Mouse (Mus musculus) ES-E14 (cell line): ENCODE measurements around the gene She. TPM values are rescaled to one million over a fixed set of nuclear protein-coding genes. Genes with fewer than 3 reads are reported as not detected.

Experiments used
- DNase-seq: peaks from one replicate; pipeline ENCODE4 v3.0.0-alpha.2; 2013; ENCODE audit warnings: low read depth, low spot score
- H3K27ac ChIP-seq: 2 replicates; pipeline ENCODE4 v1.5.1; 2012; ENCODE audit warnings: low read depth, mild to moderate bottlenecking, low read length, moderate library complexity, mixed read lengths; ENCODE audit not compliant: poor library complexity, insufficient read depth, severe bottlenecking
- H3K36me3 ChIP-seq: 2 replicates; pipeline ENCODE4 v1.6.1; 2012; ENCODE audit warnings: mild to moderate bottlenecking, low read length, moderate library complexity, mixed read lengths; ENCODE audit not compliant: control insufficient read depth, poor library complexity, insufficient read depth, severe bottlenecking
- H3K4me1 ChIP-seq, 2 experiments: fragments of 150-350 bp in 1 of 2; sonication (generic) in 1 of 2; 2 replicates each; pipeline ENCODE4 v1.6.1; 2012; ENCODE audit warnings: low read length in 2 of 2, mild to moderate bottlenecking in 1 of 2, mixed read lengths in 1 of 2; ENCODE audit not compliant: control insufficient read depth in 2 of 2, insufficient read depth in 2 of 2, poor library complexity in 1 of 2
- H3K4me3 ChIP-seq, 2 experiments: fragments of 150-350 bp in 1 of 2; sonication (generic) in 1 of 2; 2 replicates each; pipeline ENCODE4 v1.5.1; 2012; ENCODE audit warnings: low read length in 2 of 2, low read depth in 1 of 2, mild to moderate bottlenecking in 1 of 2, mixed read lengths in 1 of 2; ENCODE audit not compliant: insufficient read depth in 1 of 2, poor library complexity in 1 of 2, severe bottlenecking in 1 of 2
- H3K9ac ChIP-seq: 2 replicates; pipeline ENCODE4 v1.6.1; 2012; ENCODE audit warnings: low read depth, mild to moderate bottlenecking, low read length, mixed read lengths; ENCODE audit not compliant: poor library complexity, insufficient read depth, severe bottlenecking
- H3K9me3 ChIP-seq: fragments of 150-350 bp; sonication (generic); 2 replicates; pipeline ENCODE4 v1.6.1; 2012; ENCODE audit warnings: low read depth, mild to moderate bottlenecking, low read length; ENCODE audit not compliant: control insufficient read depth, insufficient read depth
- CHD2 ChIP-seq: IDR thresholded peaks from 2 replicates; pipeline ENCODE4 v1.6.1; 2014; ENCODE audit warnings: mild to moderate bottlenecking, low read depth, low read length, inconsistent platforms
- HCFC1 ChIP-seq: IDR thresholded peaks from 2 replicates; pipeline ENCODE4 v1.6.1; 2012; ENCODE audit warnings: low read length, inconsistent platforms, borderline replicate concordance; ENCODE audit not compliant: insufficient read depth
- MAFK ChIP-seq: IDR thresholded peaks from 2 replicates; pipeline ENCODE4 v1.6.1; 2014; ENCODE audit warnings: mild to moderate bottlenecking, low read depth, low read length, inconsistent platforms; ENCODE audit not compliant: insufficient read depth
- ZC3H11A ChIP-seq: IDR thresholded peaks from 2 replicates; pipeline ENCODE4 v1.6.1; 2012; ENCODE audit warnings: low read depth, mild to moderate bottlenecking, inconsistent platforms, low read length, borderline replicate concordance
- ZNF384 ChIP-seq: IDR thresholded peaks from 2 replicates; pipeline ENCODE4 v1.6.1; 2012; ENCODE audit warnings: low read depth, low read length, inconsistent platforms
- in situ Hi-C, 2 experiments: fragments of 600-800 bp; cut with MboI; formaldehyde crosslinking; loops; one replicate each; pipeline ENCODE4 v1.15.1; 2025; ENCODE audit warnings: low sequenced_read_pairs in 2 of 2, inconsistent platforms in 1 of 2; ENCODE audit not compliant: unreplicated experiment in 2 of 2
- total RNA-seq: library from RNA; depleted of rRNA; stranded (reverse); fragments of 300-350 nt; gene quantifications from 2 replicates; pipeline ENCODE4 v1.2.3, GENCODE M21; 2012

Gene She
- total RNA-seq, 1 experiment: 2.6 TPM

DNA sequence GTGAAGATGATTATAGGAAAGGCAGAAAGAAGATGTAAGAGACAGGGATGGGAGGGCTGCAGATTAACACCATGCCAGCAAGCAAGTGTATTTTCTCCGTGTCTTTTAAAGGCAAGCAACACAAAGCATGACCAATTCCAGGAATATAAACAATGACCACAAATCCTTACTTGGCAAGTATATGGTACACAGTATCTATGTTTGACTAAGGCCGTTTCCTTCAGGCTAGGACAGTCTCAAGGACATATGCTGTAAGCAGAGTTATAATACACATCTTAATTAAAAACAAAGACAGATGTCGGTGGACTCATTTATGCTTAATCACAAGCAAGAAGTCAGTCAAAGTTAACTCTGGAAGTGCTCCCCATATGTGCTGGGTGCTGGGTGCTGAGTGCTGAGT lies 12.6 kb upstream of the She start:
- in situ Hi-C loops: no loop called here
- no peak for TF ChIP-seq ZC3H11A

DNA sequence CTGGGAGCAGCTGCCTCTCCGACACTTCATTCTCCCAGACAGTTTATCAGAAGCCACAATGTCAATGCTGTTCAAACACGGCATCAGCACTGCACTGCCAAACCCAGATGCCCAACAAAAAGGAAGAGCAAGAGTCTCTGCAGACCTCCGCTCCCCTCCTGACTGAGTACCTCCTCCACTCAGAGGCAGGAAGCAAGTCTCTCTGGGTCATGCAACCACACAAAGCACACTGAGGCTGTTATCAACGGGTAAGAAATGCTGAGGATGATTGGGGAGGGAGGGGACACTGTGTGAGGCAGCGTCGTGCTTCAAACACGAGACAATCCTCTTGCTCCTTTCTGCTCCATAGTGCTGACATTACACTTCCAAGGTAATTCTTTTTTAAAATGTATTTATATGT lies 11.3 kb upstream of the She start:
- no peak overlapping the region for H3K4me3 ChIP-seq
- no peak for TF ChIP-seq ZNF384
- in situ Hi-C loops: no loop called here

More for the DNA sequence above, 12.6 kb upstream of the She start:
- H3K9me3 ChIP-seq: no peaks in the 10 kb centered on the region
- peaks cover 3 to 13% of the 10 kb centered on the region in 2 experiments; a peak in 2 of 4 replicates for H3K4me1 ChIP-seq
- H3K9ac ChIP-seq: no peak overlapping the region
- H3K4me3 ChIP-seq: no peak overlapping the region
- no peaks in the 10 kb centered on the region for H3K36me3 ChIP-seq
- H3K27ac ChIP-seq: no peak overlapping the region
- DNase-seq: no peak

DNA sequence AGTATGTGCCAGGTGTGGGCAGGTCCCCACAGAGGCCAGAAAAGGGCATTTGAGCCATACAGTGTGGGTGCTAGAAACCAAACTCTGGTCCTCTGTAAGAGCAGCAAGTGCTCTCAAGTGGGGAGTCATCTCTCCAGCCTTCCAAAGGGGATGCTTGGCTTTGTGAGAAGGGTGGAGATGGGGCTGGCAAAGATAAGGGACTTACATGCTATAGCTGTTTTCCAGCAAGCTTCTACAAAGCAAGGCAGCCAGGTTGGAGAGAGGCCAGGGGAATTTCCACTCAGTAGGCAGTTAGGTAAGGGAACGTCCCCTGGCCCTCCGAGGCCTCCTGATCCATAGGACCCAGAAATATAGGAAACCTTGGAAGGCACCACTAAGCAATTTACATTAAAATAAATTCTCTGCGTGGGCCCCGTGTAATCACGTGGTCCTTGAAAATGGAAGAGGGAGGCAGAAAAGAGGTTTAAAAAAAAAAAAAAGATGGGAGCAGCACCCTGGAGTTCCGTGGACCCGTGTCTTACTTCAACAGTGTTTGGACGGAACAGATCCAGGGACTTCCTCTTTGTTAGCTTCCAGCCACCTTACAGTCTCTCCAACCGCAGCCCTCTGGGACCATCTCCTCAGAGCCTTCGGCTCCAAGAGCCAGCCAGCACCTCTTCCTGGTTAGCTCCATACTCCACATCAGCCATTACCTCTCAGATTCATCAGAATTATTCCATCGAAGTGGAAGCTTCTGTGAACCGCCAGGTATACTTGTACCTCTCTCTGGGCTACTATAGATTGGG lies 10.7 kb upstream of the She start:
- in situ Hi-C loops: no loop called here
- Histone ChIP-seq H3K9ac (no peak overlapping the region), H3K27ac (no peak overlapping the region), H3K4me3 (no peak overlapping the region), H3K36me3 (no peaks in the 10 kb centered on the region; the same call in 1 of the 2 replicates), H3K4me1 (peaks cover 3 to 15% of the 10 kb centered on the region in 2 experiments; a peak in 2 of 4 replicates), H3K9me3 (no peaks in the 10 kb centered on the region)
- TF ChIP-seq HCFC1 (no peak), ZNF384 (no peak)
- DNase-seq: no peak

More for the DNA sequence above, 11.3 kb upstream of the She start:
- H3K9me3 ChIP-seq: no peaks in the 10 kb centered on the region
- H3K4me1 ChIP-seq: peaks cover 3 to 13% of the 10 kb centered on the region in 2 experiments; a peak in 2 of 4 replicates
- H3K36me3 ChIP-seq: no peaks in the 10 kb centered on the region
- DNase-seq: no peak
- no peak overlapping the region for H3K27ac ChIP-seq
- no peak overlapping the region for H3K9ac ChIP-seq

DNA sequence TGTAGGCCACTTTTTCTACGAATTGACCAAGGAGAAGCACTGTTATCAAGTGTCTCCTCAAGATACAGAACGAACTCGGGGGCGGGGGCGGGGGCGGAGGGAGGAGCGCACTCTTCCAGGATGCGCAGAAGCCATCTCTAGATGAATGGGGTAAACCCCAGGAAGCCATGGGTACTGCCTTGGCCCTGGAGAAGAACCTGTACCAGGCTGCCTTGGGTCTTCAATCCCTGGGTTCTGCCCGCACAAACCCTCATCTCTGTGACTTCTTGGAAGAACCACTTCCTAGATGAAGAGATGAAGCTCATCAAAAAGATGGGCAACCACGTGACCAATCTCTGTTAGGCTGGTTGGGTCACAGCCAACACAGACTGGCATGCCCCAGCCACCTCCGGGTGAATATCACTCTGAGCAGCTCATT lies 10.1 kb upstream of the She start:
- DNase-seq: no peak

DNA sequence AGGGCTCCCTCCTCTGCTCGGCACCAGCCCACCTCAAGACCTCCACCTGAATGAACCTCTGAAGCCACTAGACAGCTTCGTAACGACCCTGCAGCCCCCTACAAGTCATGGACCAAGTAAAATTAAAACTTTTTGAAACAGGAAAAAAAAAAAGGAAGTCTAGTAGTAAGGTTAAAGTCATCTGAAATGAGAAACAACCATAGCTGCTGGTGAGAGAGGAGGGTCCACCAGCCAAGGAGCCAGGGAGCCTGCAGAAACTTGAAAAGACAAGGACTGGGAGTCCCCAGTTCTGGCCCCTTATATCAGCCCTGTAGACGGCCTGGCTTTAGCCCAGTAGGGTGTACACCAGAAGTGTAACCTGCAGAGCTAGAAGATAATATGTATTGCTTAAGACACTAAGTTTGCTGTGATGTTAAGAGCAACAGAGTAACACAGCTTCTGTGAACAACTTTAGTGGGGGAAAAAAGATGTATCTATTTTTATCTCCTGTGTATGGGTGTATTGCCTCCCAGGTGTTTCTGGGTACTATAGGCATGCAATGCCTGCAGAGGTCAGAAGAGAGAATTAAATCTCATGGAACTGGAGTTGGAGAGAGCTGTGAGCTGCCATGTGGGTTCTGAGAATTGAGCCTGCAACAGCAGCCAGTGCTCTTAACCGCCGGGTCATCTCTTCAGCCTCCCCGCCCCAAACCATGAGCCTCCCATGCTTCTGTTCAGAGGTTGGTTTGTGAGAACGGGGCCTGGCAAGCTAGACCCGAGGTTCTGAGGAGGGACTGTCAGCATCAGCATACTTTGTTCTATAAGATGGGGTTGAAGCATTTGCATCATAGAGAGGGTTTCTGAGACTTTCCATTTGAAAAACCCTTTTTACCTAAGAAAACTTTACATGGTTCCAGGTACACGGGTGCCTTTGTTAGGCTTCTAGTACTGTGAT lies 9.4 kb upstream of the She start:
- Histone ChIP-seq H3K4me1 (peaks cover 5 to 17% of the 10 kb centered on the region in 2 experiments; a peak in 3 of 4 replicates), H3K36me3 (no peaks in the 10 kb centered on the region; the same call in 1 of the 2 replicates), H3K9ac (no peak overlapping the region), H3K27ac (no peak overlapping the region), H3K9me3 (no peaks in the 10 kb centered on the region), H3K4me3 (no peak overlapping the region)
- DNase-seq: no peak
- TF ChIP-seq CHD2 (no peak), ZNF384 (no peak), HCFC1 (no peak), MAFK (no peak), ZC3H11A (no peak)
- in situ Hi-C loops: no loop called here

More for the DNA sequence above, 10.1 kb upstream of the She start:
- H3K9me3 ChIP-seq: no peaks in the 10 kb centered on the region
- no peak overlapping the region for H3K27ac ChIP-seq
- peaks cover 3 to 16% of the 10 kb centered on the region in 2 experiments; a peak in 3 of 4 replicates for H3K4me1 ChIP-seq
- no peak overlapping the region for H3K9ac ChIP-seq
- in situ Hi-C loops: no loop called here
- no peak overlapping the region for H3K4me3 ChIP-seq
- no peak for TF ChIP-seq CHD2
- no peaks in the 10 kb centered on the region; the same call in 1 of the 2 replicates for H3K36me3 ChIP-seq
